In the genomic region with DNA sequence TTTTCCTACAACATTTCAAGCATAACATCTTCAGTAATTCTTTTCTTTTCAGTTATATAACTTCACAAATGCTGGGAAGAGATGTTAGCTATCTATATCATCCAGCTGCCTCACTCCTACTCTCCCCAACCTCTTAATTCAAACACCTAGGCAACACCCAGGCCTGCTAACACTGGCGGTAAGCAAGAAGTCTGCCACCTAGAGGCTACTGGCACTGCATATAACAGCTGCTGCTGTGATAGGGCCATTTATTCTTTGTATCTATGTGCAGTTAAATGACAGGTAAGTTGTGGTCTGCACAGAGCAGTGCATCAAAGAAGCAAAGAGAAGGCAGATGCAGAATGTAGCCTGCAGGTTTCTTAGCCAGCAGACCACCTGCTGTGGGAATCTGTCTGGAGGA, we compare ENCODE assay signal across 12 mouse cellular contexts. TPM values are rescaled to one million over a fixed set of nuclear protein-coding genes. Genes with fewer than 3 reads are reported as not detected.
DNase-seq lines count a peak whose midpoint lies in the region; ATAC-seq lines count a peak whose summit lies in the region.
"Had no signal": no experiment of that assay in that cellular context is flagged by ENCODE, and none has a peak within 500 bp of the region (broad histone marks: within the 10 kb centered on the region; RNA-seq: fewer than 3 reads in every experiment).

No protein-coding gene starts in this region.

- H3K4me2 ChIP-seq in midbrain, embryonic 11.5 days: no peak overlapping the region
- H3K4me2 ChIP-seq in midbrain, embryonic 15.5 days: no peak overlapping the region
- no peak overlapping the region for H3K4me2 ChIP-seq in stomach, embryonic 14.5 days (replicated peaks; ENCODE audit: low read depth, low read length)
- H3K4me2 ChIP-seq: embryonic facial prominence, embryonic 13.5 days; stomach, embryonic 15.5 days had no signal

- 53% methylated on average over 1 of the region's 1 CpGs for WGBS in midbrain, embryonic 11.5 days
- 39% methylated on average over 1 of the region's 1 CpGs for WGBS in midbrain, embryonic 15.5 days
- WGBS in stomach, embryonic 14.5 days: 34% methylated on average over 1 of the region's 1 CpGs

- H3K9ac ChIP-seq in midbrain, embryonic 11.5 days (ENCODE audit: low read length): no peak overlapping the region
- H3K9ac ChIP-seq in midbrain, embryonic 15.5 days: no peak overlapping the region
- no peak overlapping the region for H3K9ac ChIP-seq in stomach, embryonic 14.5 days (replicated peaks; ENCODE audit: low read depth, low read length)
- H3K9ac ChIP-seq: embryonic facial prominence, embryonic 13.5 days; stomach, embryonic 15.5 days had no signal

- H3K36me3 ChIP-seq in midbrain, embryonic 11.5 days (ENCODE audit: control insufficient read depth, insufficient read depth, low read length): peaks cover 33% of the 10 kb centered on the region
- H3K36me3 ChIP-seq in midbrain, embryonic 15.5 days (replicated peaks): peaks cover 86% of the 10 kb centered on the region
- H3K36me3 ChIP-seq in stomach, embryonic 14.5 days (ENCODE audit: control insufficient read depth, insufficient read depth, low read length): peaks cover 82% of the 10 kb centered on the region

- no peaks in the 10 kb centered on the region for H3K9me3 ChIP-seq in midbrain, embryonic 11.5 days (ENCODE audit: control insufficient read depth, low read length)
- H3K9me3 ChIP-seq in midbrain, embryonic 15.5 days: no peaks in the 10 kb centered on the region
- no peaks in the 10 kb centered on the region for H3K9me3 ChIP-seq in stomach, embryonic 14.5 days (ENCODE audit: control insufficient read depth, low read depth, low read length)
- H3K9me3 ChIP-seq: embryonic facial prominence, embryonic 13.5 days; stomach, embryonic 15.5 days had no signal

- no peaks in the 10 kb centered on the region for H3K4me1 ChIP-seq in midbrain, embryonic 11.5 days (ENCODE audit: control insufficient read depth, insufficient read depth, low read length)
- no peaks in the 10 kb centered on the region for H3K4me1 ChIP-seq in midbrain, embryonic 15.5 days
- H3K4me1 ChIP-seq in stomach, embryonic 14.5 days (ENCODE audit: control insufficient read depth, insufficient read depth, low read length): no peaks in the 10 kb centered on the region
- H3K4me1 ChIP-seq: embryonic facial prominence, embryonic 13.5 days; stomach, embryonic 15.5 days had no signal

- H3K27ac ChIP-seq in midbrain, embryonic 11.5 days (ENCODE audit: low read depth, low read length): no peak overlapping the region
- H3K27ac ChIP-seq in midbrain, embryonic 15.5 days: no peak overlapping the region
- no peak overlapping the region for H3K27ac ChIP-seq in stomach, embryonic 14.5 days (ENCODE audit: low read length)
- H3K27ac ChIP-seq: embryonic facial prominence, embryonic 13.5 days; stomach, embryonic 15.5 days had no signal

- no peak overlapping the region for H3K4me3 ChIP-seq in midbrain, embryonic 11.5 days (ENCODE audit: low read depth, low read length)
- no peak overlapping the region for H3K4me3 ChIP-seq in midbrain, embryonic 15.5 days
- H3K4me3 ChIP-seq in stomach, embryonic 14.5 days (ENCODE audit: low read depth, low read length): no peak overlapping the region
- H3K4me3 ChIP-seq: embryonic facial prominence, embryonic 13.5 days; stomach, embryonic 15.5 days had no signal

- ATAC-seq in midbrain, embryonic 11.5 days (ENCODE audit: low FRiP score): 0 out of 2 replicates have a peak, but pooled peaks have one; percentile 30
- no peak for ATAC-seq in midbrain, embryonic 15.5 days (replicated peaks)
- 0 out of 2 replicates have a peak, but pooled peaks have one; percentile 46 for ATAC-seq in stomach, embryonic 14.5 days (ENCODE audit: insufficient number of reproducible peaks, insufficient read depth, low FRiP score, low read depth)

- no peaks in the 10 kb centered on the region for H3K27me3 ChIP-seq in midbrain, embryonic 11.5 days (ENCODE audit: control insufficient read depth, insufficient read depth, low read length)
- no peaks in the 10 kb centered on the region for H3K27me3 ChIP-seq in midbrain, embryonic 15.5 days (replicated peaks)
- no peaks in the 10 kb centered on the region for H3K27me3 ChIP-seq in stomach, embryonic 14.5 days (ENCODE audit: control insufficient read depth, insufficient read depth, low read length)
- H3K27me3 ChIP-seq: embryonic facial prominence, embryonic 13.5 days; stomach, embryonic 15.5 days had no signal

- peak; percentile 18 to 39 for DNase-seq in frontal cortex, adult 2 months (ENCODE audit: extremely low spot score in 1 of 2, low spot score in 1 of 2)
- no peak for DNase-seq in frontal cortex, postnatal 36 days (ENCODE audit: low spot score in 2 of 2)
- DNase-seq in midbrain, embryonic 11.5 days (ENCODE audit: low spot score, missing footprints): no peak
- peak; percentile 52 for DNase-seq in brain, adult 2 months (ENCODE audit: low read depth, low spot score)
- DNase-seq in layer of hippocampus, postnatal 25 days (ENCODE audit: extremely low spot score in 1 of 2, low spot score in 1 of 2): no peak
- no peak for DNase-seq in ovary, adult 18-20 months (ENCODE audit: low spot score)

RNA-seq across cellular contexts. Expression of a gene that starts 10.8 kb away (rescaled TPM):
- 65.2 and 67.4 TPM in 2 replicates for polyA plus RNA-seq in frontal cortex, adult 2 months (2012; rRNA removed)
- 102 and 109 TPM in 2 replicates for polyA plus RNA-seq in midbrain, embryonic 11.5 days (2014; fragmentation: Nextera tagmentation; extraction: Ambion mirVana)
- polyA plus RNA-seq in midbrain, embryonic 15.5 days (2015; fragmentation: Nextera tagmentation; extraction: Ambion mirVana): 66.6 and 71.0 TPM in 2 replicates
- 51.6 and 55.8 TPM in 2 replicates for polyA plus RNA-seq in stomach, embryonic 14.5 days (2014; fragmentation: Nextera tagmentation; extraction: Ambion mirVana)
- total RNA-seq in layer of hippocampus, postnatal 25 days (2021): 10 to 100 TPM; 58.2 to 64.8 TPM

RNA-seq across cellular contexts. Expression of a gene that starts 10.8 kb away (rescaled TPM):
- polyA plus RNA-seq in frontal cortex, adult 2 months (2012; rRNA removed): 12.3 and 12.5 TPM in 2 replicates
- polyA plus RNA-seq in midbrain, embryonic 11.5 days (2014; fragmentation: Nextera tagmentation; extraction: Ambion mirVana): 23.9 and 26.6 TPM in 2 replicates
- 15.5 and 18.0 TPM in 2 replicates for polyA plus RNA-seq in midbrain, embryonic 15.5 days (2015; fragmentation: Nextera tagmentation; extraction: Ambion mirVana)
- 18.2 and 20.1 TPM in 2 replicates for polyA plus RNA-seq in stomach, embryonic 14.5 days (2014; fragmentation: Nextera tagmentation; extraction: Ambion mirVana)
- 10 to 100 TPM; 17.3 to 18.2 TPM for total RNA-seq in layer of hippocampus, postnatal 25 days (2021)

RNA-seq across cellular contexts. Expression of a gene that starts 48.2 kb away (rescaled TPM):
- not detected in 2 replicates for polyA plus RNA-seq in frontal cortex, adult 2 months (2012; rRNA removed)
- 0.11 TPM in 1 of 2 replicates, not detected in the other for polyA plus RNA-seq in midbrain, embryonic 11.5 days (2014; fragmentation: Nextera tagmentation; extraction: Ambion mirVana)
- polyA plus RNA-seq in midbrain, embryonic 15.5 days (2015; fragmentation: Nextera tagmentation; extraction: Ambion mirVana): not detected in 2 replicates
- polyA plus RNA-seq in stomach, embryonic 14.5 days (2014; fragmentation: Nextera tagmentation; extraction: Ambion mirVana): not detected in 2 replicates
- total RNA-seq in layer of hippocampus, postnatal 25 days (2021): not detected
- total RNA-seq: left cerebral cortex, postnatal 10 days had no signal
- polyA plus RNA-seq: embryonic facial prominence, embryonic 13.5 days; heart, embryonic 16.5 days; stomach, embryonic 15.5 days had no signal

RNA-seq across cellular contexts. Expression of a gene that starts 50.1 kb away (rescaled TPM):
- polyA plus RNA-seq in frontal cortex, adult 2 months (2012; rRNA removed): 0.06 and 0.11 TPM in 2 replicates
- polyA plus RNA-seq in midbrain, embryonic 11.5 days (2014; fragmentation: Nextera tagmentation; extraction: Ambion mirVana): not detected in 2 replicates
- not detected in 2 replicates for polyA plus RNA-seq in midbrain, embryonic 15.5 days (2015; fragmentation: Nextera tagmentation; extraction: Ambion mirVana)
- polyA plus RNA-seq in stomach, embryonic 14.5 days (2014; fragmentation: Nextera tagmentation; extraction: Ambion mirVana): not detected in 2 replicates
- under 1 TPM in 1 of 2 experiments, not detected in 1; 0.25 TPM for total RNA-seq in layer of hippocampus, postnatal 25 days (2021)
- total RNA-seq: left cerebral cortex, postnatal 10 days had no signal
- polyA plus RNA-seq: embryonic facial prominence, embryonic 13.5 days; heart, embryonic 16.5 days; stomach, embryonic 15.5 days had no signal

RNA-seq across cellular contexts. Expression of a gene that starts 51.5 kb away (rescaled TPM):
- polyA plus RNA-seq in frontal cortex, adult 2 months (2012; rRNA removed): not detected in 2 replicates
- polyA plus RNA-seq in midbrain, embryonic 11.5 days (2014; fragmentation: Nextera tagmentation; extraction: Ambion mirVana): 0.14 TPM in 1 of 2 replicates, not detected in the other
- polyA plus RNA-seq in midbrain, embryonic 15.5 days (2015; fragmentation: Nextera tagmentation; extraction: Ambion mirVana): not detected in 2 replicates
- polyA plus RNA-seq in stomach, embryonic 14.5 days (2014; fragmentation: Nextera tagmentation; extraction: Ambion mirVana): not detected in 2 replicates
- not detected for total RNA-seq in layer of hippocampus, postnatal 25 days (2021)
- total RNA-seq: left cerebral cortex, postnatal 10 days had no signal
- polyA plus RNA-seq: embryonic facial prominence, embryonic 13.5 days; heart, embryonic 16.5 days; stomach, embryonic 15.5 days had no signal

Comparison
In these comparisons a context has a peak if more than half of its experiments do, and no peak if none do; other contexts are left out.
1. DNase-seq: peak in frontal cortex, adult 2 months (2 of 2) and brain, adult 2 months (single experiment); none in frontal cortex, postnatal 36 days (0 of 2), midbrain, embryonic 11.5 days (single experiment), layer of hippocampus, postnatal 25 days (0 of 2) and ovary, adult 18-20 months (single experiment).